Mouse (Mus musculus): ENCODE results near the gene Nme4. TPM values are rescaled to one million over a fixed set of nuclear protein-coding genes. Genes with fewer than 3 reads are reported as not detected.

Gene Nme4
- total and polyA plus RNA-seq, 3 experiments, result 23.3 to 118 (median 48.5) TPM

GRCm38 (mm10) chr17:26048118-26048517 lies 47.3 kb downstream of the Nme4 start:
- ATAC-seq (ENCODE audit: extremely low read depth, insufficient number of reproducible peaks, low FRiP score, poor library complexity, severe bottlenecking), result no peak

DNA sequence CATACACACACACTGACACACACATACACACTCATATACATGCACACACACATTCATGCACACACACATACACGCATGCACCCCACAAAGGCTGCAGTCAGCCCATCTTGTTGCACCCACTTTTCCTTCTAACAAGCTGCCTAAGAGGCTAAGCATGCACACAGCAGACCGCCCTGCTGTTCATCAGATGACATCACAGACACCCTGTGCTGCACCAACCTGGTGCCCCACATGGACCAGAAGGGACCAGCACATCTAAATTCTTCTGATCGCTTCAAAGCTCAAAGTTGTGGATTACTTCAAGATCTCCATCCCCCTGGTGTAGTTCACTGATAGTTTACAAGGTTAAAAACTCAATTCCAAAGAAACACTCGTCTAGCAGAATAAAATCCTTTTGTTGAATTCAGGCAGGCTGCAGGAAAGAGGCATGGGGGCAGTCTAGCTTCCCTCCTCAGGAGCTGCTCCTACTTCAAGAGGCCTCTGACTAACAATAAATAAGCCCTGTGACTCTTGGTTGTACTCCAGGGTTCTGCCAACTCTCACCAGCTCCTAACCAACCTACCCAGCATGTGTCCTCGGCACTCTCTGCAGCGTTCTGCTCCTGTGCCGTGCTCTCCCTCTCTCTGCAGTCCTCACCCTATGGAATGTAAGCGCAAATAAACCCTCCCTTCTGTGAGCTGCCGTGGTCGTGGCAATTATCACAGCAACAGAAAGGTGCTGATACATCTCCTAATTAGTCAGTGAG lies 49.0 kb downstream of the Nme4 start:
- TF ChIP-seq CTCF (IDR thresholded peaks at IDR 0.05; ENCODE audit: low read depth, low read length) (no peak), TAL1 (conservative IDR thresholded peaks at IDR 0.05; ENCODE audit: low read depth, low read length) (no peak), POLR2AphosphoS5 (IDR thresholded peaks at IDR 0.05; ENCODE audit: insufficient replicate concordance, low read depth, low read length) (no peak), GATA2 (IDR thresholded peaks at IDR 0.05; ENCODE audit: borderline replicate concordance, low read depth, low read length) (no peak), GATA1 (IDR thresholded peaks at IDR 0.05; ENCODE audit: borderline replicate concordance, low read length) (no peak)
- H3K9me3 ChIP-seq (replicated peaks), result no peaks in the 10 kb centered on the region
- H3K4me3 ChIP-seq (ENCODE audit: low read depth, low read length), result no peak overlapping the region
- H3K4me1 ChIP-seq (ENCODE audit: insufficient read depth, low read depth, low read length), result peaks cover 5% of the 10 kb centered on the region; the same call in 1 of the 2 replicates
- H3K27me3 ChIP-seq (ENCODE audit: insufficient read depth, low read length), result no peaks in the 10 kb centered on the region
- ATAC-seq (ENCODE audit: extremely low read depth, insufficient number of reproducible peaks, low FRiP score, poor library complexity, severe bottlenecking), result no peak
- H3K36me3 ChIP-seq (replicated peaks), result peaks cover 3% of the 10 kb centered on the region
- DNase-seq (ENCODE audit: low spot score), result no peak

More at GRCm38 (mm10) chr17:26048118-26048517, 47.3 kb downstream of the Nme4 start:
- Histone ChIP-seq H3K4me1 (ENCODE audit: insufficient read depth, low read depth, low read length) (peaks cover 5% of the 10 kb centered on the region; the same call in 1 of the 2 replicates), H3K36me3 (replicated peaks) (peaks cover 2% of the 10 kb centered on the region), H3K9me3 (replicated peaks) (no peaks in the 10 kb centered on the region), H3K27me3 (ENCODE audit: insufficient read depth, low read length) (no peaks in the 10 kb centered on the region), H3K4me3 (ENCODE audit: low read depth, low read length) (no peak overlapping the region)
- no peak for TF ChIP-seq CTCF (IDR thresholded peaks at IDR 0.05; ENCODE audit: low read depth, low read length)
- DNase-seq (ENCODE audit: low spot score), result no peak

DNA sequence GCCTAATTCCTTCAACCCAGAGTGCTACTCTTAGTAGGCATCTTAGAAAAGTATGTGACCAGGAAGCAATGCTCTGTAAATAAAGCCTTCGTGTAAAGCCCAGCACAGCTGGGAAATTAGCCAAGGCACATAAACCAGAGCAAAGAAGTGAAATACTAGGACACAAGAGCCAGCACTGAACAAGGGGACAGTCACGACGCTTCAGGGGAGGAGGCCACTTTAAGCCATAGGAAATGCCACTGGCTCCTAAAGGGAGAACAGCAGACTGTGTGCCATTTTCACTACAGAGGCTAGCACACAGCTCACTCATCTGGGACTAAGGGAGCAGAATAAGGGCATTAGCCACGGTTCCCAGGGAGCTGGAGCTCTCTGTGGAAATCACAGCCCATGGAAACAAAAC lies 50.1 kb downstream of the Nme4 start:
- peaks cover 3% of the 10 kb centered on the region for H3K36me3 ChIP-seq (replicated peaks)
- no peak for DNase-seq (ENCODE audit: low spot score)
- no peaks in the 10 kb centered on the region for H3K9me3 ChIP-seq (replicated peaks)
- no peak overlapping the region for H3K4me3 ChIP-seq (ENCODE audit: low read depth, low read length)
- no peaks in the 10 kb centered on the region for H3K27me3 ChIP-seq (ENCODE audit: insufficient read depth, low read length)
- TF ChIP-seq POLR2AphosphoS5 (IDR thresholded peaks at IDR 0.05; ENCODE audit: insufficient replicate concordance, low read depth, low read length) (no peak), GATA1 (IDR thresholded peaks at IDR 0.05; ENCODE audit: borderline replicate concordance, low read length) (no peak), GATA2 (IDR thresholded peaks at IDR 0.05; ENCODE audit: borderline replicate concordance, low read depth, low read length) (no peak), CTCF (IDR thresholded peaks at IDR 0.05; ENCODE audit: low read depth, low read length) (no peak), TAL1 (conservative IDR thresholded peaks at IDR 0.05; ENCODE audit: low read depth, low read length) (no peak)
- ATAC-seq (ENCODE audit: extremely low read depth, insufficient number of reproducible peaks, low FRiP score, poor library complexity, severe bottlenecking), result no peak
- peaks cover 2% of the 10 kb centered on the region; the same call in 1 of the 2 replicates for H3K4me1 ChIP-seq (ENCODE audit: insufficient read depth, low read depth, low read length)

- Histone ChIP-seq H3K27me3 (ENCODE audit: insufficient read depth, low read length) (no peaks in the 10 kb centered on the region), H3K36me3 (replicated peaks) (peaks cover 3% of the 10 kb centered on the region), H3K4me1 (ENCODE audit: insufficient read depth, low read depth, low read length) (no peaks in the 10 kb centered on the region), H3K9me3 (replicated peaks) (no peaks in the 10 kb centered on the region), H3K4me3 (ENCODE audit: low read depth, low read length) (no peak overlapping the region)
- no peak for ATAC-seq (ENCODE audit: extremely low read depth, insufficient number of reproducible peaks, low FRiP score, poor library complexity, severe bottlenecking)
- TF ChIP-seq GATA2 (IDR thresholded peaks at IDR 0.05; ENCODE audit: borderline replicate concordance, low read depth, low read length) (no peak), TAL1 (conservative IDR thresholded peaks at IDR 0.05; ENCODE audit: low read depth, low read length) (no peak), CTCF (IDR thresholded peaks at IDR 0.05; ENCODE audit: low read depth, low read length) (no peak), GATA1 (IDR thresholded peaks at IDR 0.05; ENCODE audit: borderline replicate concordance, low read length) (no peak), POLR2AphosphoS5 (IDR thresholded peaks at IDR 0.05; ENCODE audit: insufficient replicate concordance, low read depth, low read length) (no peak)
- no peak for DNase-seq (ENCODE audit: low spot score)
Measured at GRCm38 (mm10) chr17:26043249-26043636, 52.2 kb downstream of the Nme4 start.

- no peak overlapping the region for H3K4me3 ChIP-seq (ENCODE audit: low read depth, low read length)
- no peak for ATAC-seq (ENCODE audit: extremely low read depth, insufficient number of reproducible peaks, low FRiP score, poor library complexity, severe bottlenecking)
- no peak for TF ChIP-seq GATA1 (IDR thresholded peaks at IDR 0.05; ENCODE audit: borderline replicate concordance, low read length)
- TF ChIP-seq POLR2AphosphoS5 (IDR thresholded peaks at IDR 0.05; ENCODE audit: insufficient replicate concordance, low read depth, low read length), result no peak
- TF ChIP-seq GATA2 (IDR thresholded peaks at IDR 0.05; ENCODE audit: borderline replicate concordance, low read depth, low read length), result no peak
- no peak for TF ChIP-seq TAL1 (conservative IDR thresholded peaks at IDR 0.05; ENCODE audit: low read depth, low read length)
- no peak for TF ChIP-seq CTCF (IDR thresholded peaks at IDR 0.05; ENCODE audit: low read depth, low read length)
Measured at GRCm38 (mm10) chr17:26042599-26043248, 52.7 kb downstream of the Nme4 start.

More at GRCm38 (mm10) chr17:26042599-26043248, 52.7 kb downstream of the Nme4 start:
- H3K9me3 ChIP-seq (replicated peaks), result no peaks in the 10 kb centered on the region
- H3K27me3 ChIP-seq (ENCODE audit: insufficient read depth, low read length), result no peaks in the 10 kb centered on the region
- H3K4me1 ChIP-seq (ENCODE audit: insufficient read depth, low read depth, low read length), result no peaks in the 10 kb centered on the region
- peaks cover 3% of the 10 kb centered on the region for H3K36me3 ChIP-seq (replicated peaks)
- DNase-seq (ENCODE audit: low spot score), result no peak

Other genes starting within 250 kb of the Nme4 start
- 14.6 and 42.2 TPM in 2 replicates for gene Wdr90, start 234.1 kb downstream of the Nme4 start, total RNA-seq (2014; fragmentation: Nextera tagmentation)
- gene Wdr90, start 234.1 kb downstream of the Nme4 start, total RNA-seq (2017), result 11.8 and 14.2 TPM in 2 replicates
- 9.0 and 17.0 TPM in 2 replicates for gene Wdr90, start 234.1 kb downstream of the Nme4 start, polyA plus RNA-seq (2012)
- 8.2 and 8.7 TPM in 2 replicates for gene Mcrip2, start 226.8 kb downstream of the Nme4 start, total RNA-seq (2014; fragmentation: Nextera tagmentation)
- gene Mcrip2, start 226.8 kb downstream of the Nme4 start, total RNA-seq (2017), result 4.4 and 9.4 TPM in 2 replicates
- gene Mcrip2, start 226.8 kb downstream of the Nme4 start, polyA plus RNA-seq (2012), result 77.6 and 103 TPM in 2 replicates
- 13.9 and 19.0 TPM in 2 replicates for gene Mettl26, start 220.5 kb downstream of the Nme4 start, total RNA-seq (2014; fragmentation: Nextera tagmentation)
- gene Mettl26, start 220.5 kb downstream of the Nme4 start, total RNA-seq (2017), result 12.4 and 16.7 TPM in 2 replicates
- gene Mettl26, start 220.5 kb downstream of the Nme4 start, polyA plus RNA-seq (2012), result 30.2 and 34.4 TPM in 2 replicates
- 1.1 and 1.4 TPM in 2 replicates for gene Wfikkn1, start 214.7 kb downstream of the Nme4 start, total RNA-seq (2014; fragmentation: Nextera tagmentation)
- gene Wfikkn1, start 214.7 kb downstream of the Nme4 start, total RNA-seq (2017), result 0.55 and 0.58 TPM in 2 replicates
- 0.51 and 0.57 TPM in 2 replicates for gene Wfikkn1, start 214.7 kb downstream of the Nme4 start, polyA plus RNA-seq (2012)
- gene Rab40c, start 175.9 kb downstream of the Nme4 start, total RNA-seq (2014; fragmentation: Nextera tagmentation), result 9.1 and 10.8 TPM in 2 replicates
- gene Rab40c, start 175.9 kb downstream of the Nme4 start, total RNA-seq (2017), result 4.2 and 9.3 TPM in 2 replicates
- gene Rab40c, start 175.9 kb downstream of the Nme4 start, polyA plus RNA-seq (2012), result 12.4 and 13.5 TPM in 2 replicates
- gene Pigq, start 150.7 kb downstream of the Nme4 start, total RNA-seq (2014; fragmentation: Nextera tagmentation), result 116 and 431 TPM in 2 replicates
- gene Pigq, start 150.7 kb downstream of the Nme4 start, total RNA-seq (2017), result 41.4 and 42.1 TPM in 2 replicates
- 81.8 and 136 TPM in 2 replicates for gene Pigq, start 150.7 kb downstream of the Nme4 start, polyA plus RNA-seq (2012)
- gene Nhlrc4, start 150.6 kb downstream of the Nme4 start, total RNA-seq (2014; fragmentation: Nextera tagmentation), result 0.38 and 1.7 TPM in 2 replicates
- 0.33 TPM in 1 of 2 replicates, not detected in the other for gene Nhlrc4, start 150.6 kb downstream of the Nme4 start, total RNA-seq (2017)
- gene Nhlrc4, start 150.6 kb downstream of the Nme4 start, polyA plus RNA-seq (2012), result 1.1 and 2.7 TPM in 2 replicates
- gene A930017K11Rik, start 143.0 kb downstream of the Nme4 start, total RNA-seq (2014; fragmentation: Nextera tagmentation), result not detected in 2 replicates
- gene A930017K11Rik, start 143.0 kb downstream of the Nme4 start, total RNA-seq (2017), result 0.06 TPM in 1 of 2 replicates, not detected in the other
- 0.03 and 0.07 TPM in 2 replicates for gene A930017K11Rik, start 143.0 kb downstream of the Nme4 start, polyA plus RNA-seq (2012)
- 14.6 and 17.3 TPM in 2 replicates for gene Capn15, start 109.8 kb downstream of the Nme4 start, total RNA-seq (2014; fragmentation: Nextera tagmentation)
- gene Capn15, start 109.8 kb downstream of the Nme4 start, total RNA-seq (2017), result 2.8 and 3.2 TPM in 2 replicates
- 41.6 and 47.8 TPM in 2 replicates for gene Capn15, start 109.8 kb downstream of the Nme4 start, polyA plus RNA-seq (2012)
- gene Rab11fip3, start 26.0 kb downstream of the Nme4 start, total RNA-seq (2014; fragmentation: Nextera tagmentation), result 9.9 and 13.9 TPM in 2 replicates
- 2.8 and 3.0 TPM in 2 replicates for gene Rab11fip3, start 26.0 kb downstream of the Nme4 start, total RNA-seq (2017)
- 9.3 and 11.2 TPM in 2 replicates for gene Rab11fip3, start 26.0 kb downstream of the Nme4 start, polyA plus RNA-seq (2012)
- gene Decr2, start 5.3 kb downstream of the Nme4 start, total RNA-seq (2014; fragmentation: Nextera tagmentation), result 6.4 and 19.1 TPM in 2 replicates
- gene Decr2, start 5.3 kb downstream of the Nme4 start, total RNA-seq (2017), result 7.6 and 8.8 TPM in 2 replicates
- gene Decr2, start 5.3 kb downstream of the Nme4 start, polyA plus RNA-seq (2012), result 0.18 and 0.34 TPM in 2 replicates
- gene Tmem8, start 17.7 kb upstream of the Nme4 start, total RNA-seq (2014; fragmentation: Nextera tagmentation), result 2.3 and 3.0 TPM in 2 replicates
- gene Tmem8, start 17.7 kb upstream of the Nme4 start, total RNA-seq (2017), result 6.4 and 7.8 TPM in 2 replicates
- gene Tmem8, start 17.7 kb upstream of the Nme4 start, polyA plus RNA-seq (2012), result 3.4 and 3.5 TPM in 2 replicates
- gene Mrpl28, start 27.9 kb upstream of the Nme4 start, total RNA-seq (2014; fragmentation: Nextera tagmentation), result 25.6 and 40.2 TPM in 2 replicates
- gene Mrpl28, start 27.9 kb upstream of the Nme4 start, total RNA-seq (2017), result 55.7 and 77.6 TPM in 2 replicates
- gene Mrpl28, start 27.9 kb upstream of the Nme4 start, polyA plus RNA-seq (2012), result 326 and 332 TPM in 2 replicates
- gene Axin1, start 43.1 kb upstream of the Nme4 start, total RNA-seq (2014; fragmentation: Nextera tagmentation), result 60.4 and 87.3 TPM in 2 replicates
- gene Axin1, start 43.1 kb upstream of the Nme4 start, total RNA-seq (2017), result 84.9 and 96.7 TPM in 2 replicates
- 43.4 and 45.5 TPM in 2 replicates for gene Axin1, start 43.1 kb upstream of the Nme4 start, polyA plus RNA-seq (2012)
- gene Pdia2, start 103.5 kb upstream of the Nme4 start, total RNA-seq (2014; fragmentation: Nextera tagmentation), result 1.6 and 2.0 TPM in 2 replicates
- 0.11 and 1.0 TPM in 2 replicates for gene Pdia2, start 103.5 kb upstream of the Nme4 start, total RNA-seq (2017)
- gene Pdia2, start 103.5 kb upstream of the Nme4 start, polyA plus RNA-seq (2012), result 0.65 and 0.74 TPM in 2 replicates
- gene Rgs11, start 107.3 kb upstream of the Nme4 start, total RNA-seq (2014; fragmentation: Nextera tagmentation), result 21.2 and 37.9 TPM in 2 replicates
- gene Rgs11, start 107.3 kb upstream of the Nme4 start, total RNA-seq (2017), result 14.7 and 18.4 TPM in 2 replicates
- gene Rgs11, start 107.3 kb upstream of the Nme4 start, polyA plus RNA-seq (2012), result 29.5 and 34.9 TPM in 2 replicates
- 4.4 and 6.2 TPM in 2 replicates for gene Arhgdig, start 112.2 kb upstream of the Nme4 start, total RNA-seq (2014; fragmentation: Nextera tagmentation)
- gene Arhgdig, start 112.2 kb upstream of the Nme4 start, total RNA-seq (2017), result 5.2 and 5.7 TPM in 2 replicates
- gene Arhgdig, start 112.2 kb upstream of the Nme4 start, polyA plus RNA-seq (2012), result 17.6 and 21.5 TPM in 2 replicates
- 5.5 and 7.0 TPM in 2 replicates for gene Fam234a, start 148.6 kb upstream of the Nme4 start, total RNA-seq (2014; fragmentation: Nextera tagmentation)
- gene Fam234a, start 148.6 kb upstream of the Nme4 start, total RNA-seq (2017), result 3.0 and 3.2 TPM in 2 replicates
- 2.9 and 4.2 TPM in 2 replicates for gene Fam234a, start 148.6 kb upstream of the Nme4 start, polyA plus RNA-seq (2012)
- gene Luc7l, start 157.3 kb upstream of the Nme4 start, total RNA-seq (2014; fragmentation: Nextera tagmentation), result 85.2 and 96.8 TPM in 2 replicates
- gene Luc7l, start 157.3 kb upstream of the Nme4 start, total RNA-seq (2017), result 85.3 and 85.9 TPM in 2 replicates
- 40.9 and 45.0 TPM in 2 replicates for gene Luc7l, start 157.3 kb upstream of the Nme4 start, polyA plus RNA-seq (2012)